Mouse (Mus musculus) heart, adult 2 months (tissue): ENCODE data around the gene Mov10. TPM values are rescaled to one million over a fixed set of nuclear protein-coding genes. Genes with fewer than 3 reads are reported as not detected.
"Not testable (repeated sequence)": the region's sequence is repeated elsewhere in the genome, so short reads cannot be mapped to it uniquely, and the experiment has no call there.

Experiments used
- DNase-seq, 2 experiments: peaks; one replicate each; pipeline ENCODE4 v3.0.0; 2021
- H3K27ac ChIP-seq: fragments of 200-600 bp; 2 replicates; pipeline ENCODE4 v1.8.1; 2022
- H3K27me3 ChIP-seq: fragments of 200-500 bp; 2 replicates; pipeline ENCODE4 v1.6.1; 2012; ENCODE audit warnings: mild to moderate bottlenecking, low read length, inconsistent platforms, mixed read lengths; ENCODE audit not compliant: control insufficient read depth, insufficient read depth
- H3K36me3 ChIP-seq: fragments of 200-500 bp; 2 replicates; pipeline ENCODE4 v1.6.1; 2012; ENCODE audit warnings: low read length, inconsistent platforms; ENCODE audit not compliant: control insufficient read depth, insufficient read depth
- H3K4me1 ChIP-seq: fragments of 200-500 bp; 2 replicates; pipeline ENCODE4 v1.6.1; 2011; ENCODE audit warnings: low read length; ENCODE audit not compliant: control insufficient read depth, insufficient read depth
- H3K4me3 ChIP-seq: fragments of 200-600 bp; 2 replicates; pipeline ENCODE4 v1.8.1; 2022
- H3K79me2 ChIP-seq: fragments of 200-500 bp; replicated peaks from 2 replicates; pipeline ENCODE4 v1.6.1; 2012; ENCODE audit warnings: mild to moderate bottlenecking, inconsistent platforms, low read length, moderate library complexity, mixed read lengths; ENCODE audit not compliant: control insufficient read depth, insufficient read depth
- H3K9ac ChIP-seq: fragments of 200-500 bp; 2 replicates; pipeline ENCODE4 v1.6.1; 2012; ENCODE audit warnings: low read depth, mild to moderate bottlenecking, control low read depth, inconsistent platforms, low read length, mixed read lengths
- CTCF ChIP-seq: fragments of 200-600 bp; IDR thresholded peaks from 2 replicates; pipeline ENCODE4 v1.8.1; 2022; ENCODE audit warnings: antibody characterized with exemption, mild to moderate bottlenecking, moderate library complexity
- EP300 ChIP-seq: fragments of 200-500 bp; IDR thresholded peaks from 2 replicates; pipeline ENCODE4 v1.6.1; 2011; ENCODE audit warnings: low read depth, low read length, control low read depth; ENCODE audit not compliant: insufficient read depth
- POLR2A ChIP-seq: fragments of 200-500 bp; IDR thresholded peaks from 2 replicates; pipeline ENCODE4 v1.6.1; 2011; ENCODE audit warnings: mild to moderate bottlenecking, low read depth, low read length, control low read depth; ENCODE audit not compliant: insufficient read depth
- WGBS: fragments of 180-500 bp; shearing (Covaris S2); methylation state at CpG from one replicate; pipeline ENCODE4 v1.1.7; 2018; 5-methylcytosine and 5-hydroxymethylcytosine counted together
- intact Hi-C: fragments of 180-260 bp; cut with DNase I; formaldehyde crosslinking; loops from one replicate; pipeline ENCODE4 v1.15.1; 2025
- polyA plus RNA-seq: library from polyadenylated mRNA; depleted of rRNA; stranded (reverse); fragments of >200 nt; gene quantifications from 2 replicates; pipeline ENCODE4 v1.2.3, GENCODE M21; 2012
- total RNA-seq, 2 experiments: library from RNA; stranded (reverse); gene quantifications; 2 replicates each; pipeline ENCODE4 v1.2.3; 2021

The Mov10 gene
- total and polyA plus RNA-seq, 3 experiments: 4.6 to 7.4 (median 5.9) TPM

DNA sequence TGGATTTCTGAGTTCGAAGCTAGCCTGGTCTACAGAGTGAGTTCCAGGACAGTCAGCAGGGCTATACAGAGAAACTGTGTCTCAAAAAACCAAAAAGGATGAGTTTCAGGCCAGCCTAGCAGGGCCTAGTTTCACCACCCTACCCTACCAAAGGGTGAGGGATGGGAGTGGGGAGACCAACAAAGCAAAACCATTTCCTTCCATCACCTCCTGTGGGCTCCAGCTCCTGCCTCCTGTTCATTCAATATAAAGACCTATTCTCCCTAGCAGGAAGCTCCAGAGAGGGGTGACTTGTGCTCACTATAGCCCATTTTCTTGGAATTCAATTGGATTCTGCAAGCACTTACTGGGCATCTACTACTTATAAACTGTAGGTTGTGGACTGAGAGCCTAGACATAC, 3.6 kb downstream of the Mov10 start:
- Histone ChIP-seq H3K4me3 (no peak overlapping the region), H3K27ac (no peak overlapping the region), H3K79me2 (no peaks in the 10 kb centered on the region; the same call in 1 of the 2 replicates), H3K27me3 (no peaks in the 10 kb centered on the region), H3K9ac (no peak overlapping the region), H3K4me1 (peaks cover 1% of the 10 kb centered on the region), H3K36me3 (peaks cover 9% of the 10 kb centered on the region)
- TF ChIP-seq CTCF (no peak), EP300 (no peak), POLR2A (no peak)
- intact Hi-C loops: no loop called here
- WGBS: 93% methylated on average over 1 of the region's 1 CpGs
- no peak for DNase-seq

DNA sequence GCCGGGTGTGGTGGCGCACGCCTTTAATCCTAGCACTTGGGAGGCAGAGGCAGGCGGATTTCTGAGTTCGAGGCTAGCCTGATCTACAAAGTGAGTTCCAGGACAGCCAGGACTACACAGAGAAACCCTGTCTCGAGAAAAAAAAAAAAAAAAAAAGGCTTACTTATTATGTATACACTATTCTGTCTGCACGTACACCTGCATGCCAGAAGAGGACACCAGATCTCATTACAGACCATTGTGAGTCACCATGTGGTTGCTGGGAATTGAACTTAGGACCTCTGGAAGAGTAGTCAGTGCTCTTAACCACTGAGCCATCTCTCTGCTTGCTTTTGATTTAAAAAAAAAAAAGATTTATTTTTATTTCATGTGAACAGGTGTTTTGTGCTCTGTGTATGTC, 5.1 kb downstream of the Mov10 start:
- DNase-seq, H3K4me1 ChIP-seq, intact Hi-C loops, H3K4me3 ChIP-seq, H3K9ac ChIP-seq, H3K27ac ChIP-seq, H3K79me2 ChIP-seq, H3K27me3 ChIP-seq, H3K36me3 ChIP-seq: not testable (repeated sequence)
- WGBS: 89% methylated on average over 7 of the region's 7 CpGs

DNA sequence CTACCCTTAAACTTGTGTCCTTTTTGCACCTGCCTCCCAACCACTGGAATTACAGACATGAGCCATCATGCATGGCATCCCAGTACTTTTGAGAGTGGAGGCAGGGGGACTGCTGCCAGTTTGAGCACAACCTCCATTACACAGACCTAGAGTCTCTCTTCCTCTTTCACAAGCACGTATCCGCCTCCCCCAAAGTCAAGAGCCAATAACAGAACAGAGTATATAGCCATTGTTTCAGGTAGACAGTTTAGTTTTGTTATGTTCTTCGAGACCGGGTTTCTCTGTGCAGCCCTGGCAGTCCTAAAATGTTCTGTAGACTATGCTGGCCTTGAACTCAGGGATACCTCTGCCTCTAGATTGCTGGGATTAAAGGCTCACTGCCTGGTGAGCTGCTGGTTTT, 6.1 kb downstream of the Mov10 start:
- Histone ChIP-seq H3K36me3 (peaks cover 2% of the 10 kb centered on the region; the same call in 1 of the 2 replicates), H3K9ac (no peak overlapping the region), H3K4me1 (no peaks in the 10 kb centered on the region), H3K79me2 (peaks cover 3% of the 10 kb centered on the region), H3K27me3 (no peaks in the 10 kb centered on the region), H3K4me3 (no peak overlapping the region), H3K27ac (no peak overlapping the region)
- WGBS: 90% methylated on average over 4 of the region's 4 CpGs
- no peak for DNase-seq
- intact Hi-C loops: no loop called here
- TF ChIP-seq POLR2A (no peak), CTCF (no peak), EP300 (no peak)

GRCm38 (mm10) chr3:104811752-104812151, 6.6 kb downstream of the Mov10 start:
- WGBS: 53% methylated on average over 3 of the region's 3 CpGs
- Histone ChIP-seq H3K27me3 (no peaks in the 10 kb centered on the region), H3K4me3 (no peak overlapping the region), H3K79me2 (peaks cover 3% of the 10 kb centered on the region), H3K4me1 (no peaks in the 10 kb centered on the region), H3K27ac (no peak overlapping the region), H3K9ac (no peak overlapping the region), H3K36me3 (peaks cover 2% of the 10 kb centered on the region; the same call in 1 of the 2 replicates)
- DNase-seq: no peak
- TF ChIP-seq EP300: no peak
- no peak for TF ChIP-seq CTCF
- no peak for TF ChIP-seq POLR2A
- intact Hi-C loops: no loop called here

DNA sequence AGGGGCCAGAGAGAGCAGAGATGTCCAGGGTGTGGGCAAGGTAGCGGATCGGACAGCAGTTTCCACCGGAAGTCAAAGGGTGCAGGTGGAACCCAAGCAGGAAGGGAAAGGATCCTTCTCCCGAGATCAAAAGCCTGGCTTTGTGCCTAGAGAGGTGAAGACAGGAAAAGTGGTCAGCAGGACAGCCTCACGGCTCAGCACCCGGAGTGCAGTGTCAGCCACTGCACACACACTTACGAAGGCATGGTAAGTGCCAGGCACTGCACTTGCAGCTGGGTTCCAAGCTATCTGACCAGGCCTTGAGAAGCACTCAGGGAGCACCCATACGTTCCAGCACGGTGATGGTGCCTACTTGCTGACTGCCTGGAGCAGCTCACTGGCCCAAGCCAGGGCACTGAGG, 12.8 kb downstream of the Mov10 start:
- no peak for DNase-seq

GRCm38 (mm10) chr3:104804312-104804711, 14.1 kb downstream of the Mov10 start:
- H3K27me3 ChIP-seq: no peaks in the 10 kb centered on the region
- H3K4me1 ChIP-seq: peaks cover 2% of the 10 kb centered on the region
- no peak overlapping the region for H3K4me3 ChIP-seq
- 98% methylated on average over 10 of the region's 10 CpGs for WGBS
- TF ChIP-seq EP300: no peak
- TF ChIP-seq POLR2A: no peak
- no peak for TF ChIP-seq CTCF
- DNase-seq: no peak
- no peaks in the 10 kb centered on the region for H3K36me3 ChIP-seq
- H3K9ac ChIP-seq: no peak overlapping the region
- H3K27ac ChIP-seq: no peak overlapping the region
- intact Hi-C loops: no loop called here
- peaks cover 3% of the 10 kb centered on the region; the same call in 1 of the 2 replicates for H3K79me2 ChIP-seq

More for the DNA sequence above, 12.8 kb downstream of the Mov10 start:
- H3K36me3 ChIP-seq: no peaks in the 10 kb centered on the region
- TF ChIP-seq POLR2A (no peak), EP300 (no peak), CTCF (no peak)
- H3K9ac ChIP-seq: no peak overlapping the region
- H3K27ac ChIP-seq: no peak overlapping the region
- H3K27me3 ChIP-seq: no peaks in the 10 kb centered on the region
- WGBS: 43% methylated on average over 9 of the region's 9 CpGs
- H3K4me3 ChIP-seq: no peak overlapping the region
- H3K4me1 ChIP-seq: peaks cover 2% of the 10 kb centered on the region
- peaks cover 3% of the 10 kb centered on the region; the same call in 1 of the 2 replicates for H3K79me2 ChIP-seq
- intact Hi-C loops: no loop called here
